Mouse (Mus musculus) midbrain, embryonic 10.5 days (tissue): ENCODE measurements at regions not wholly inside any gene's neighbourhood (a gene's known extent, or its start where the extent isn't known, plus 50 kb on each side); places are given as distances from the start of the nearest gene placed in this dataset.

Source experiments
- DNase-seq: peaks from one replicate; pipeline ENCODE4 v3.0.0-alpha.2; 2017; ENCODE audit warnings: low spot score
- H3K27ac ChIP-seq: fragments of 300-500 bp; sonication (generic); replicated peaks from 2 replicates; pipeline ENCODE4 v1.5.1; 2016; ENCODE audit warnings: mild to moderate bottlenecking
- H3K27me3 ChIP-seq: fragments of 300-500 bp; sonication (generic); 2 replicates; pipeline ENCODE4 v1.6.1; 2016; ENCODE audit warnings: low read depth, mild to moderate bottlenecking; ENCODE audit not compliant: poor library complexity, severe bottlenecking
- H3K36me3 ChIP-seq: fragments of 300-500 bp; sonication (generic); 2 replicates; pipeline ENCODE4 v1.6.1; 2016; ENCODE audit warnings: mild to moderate bottlenecking, moderate library complexity
- H3K4me1 ChIP-seq: fragments of 300-500 bp; sonication (generic); 2 replicates; pipeline ENCODE4 v1.6.1; 2016
- H3K4me3 ChIP-seq: fragments of 300-500 bp; sonication (generic); 2 replicates; pipeline ENCODE4 v1.5.1; 2016; ENCODE audit warnings: mild to moderate bottlenecking, moderate library complexity
- H3K9me3 ChIP-seq: fragments of 300-500 bp; sonication (generic); replicated peaks from 2 replicates; pipeline ENCODE4 v1.6.1; 2016; ENCODE audit warnings: mild to moderate bottlenecking
- WGBS: fragments of 180-500 bp; shearing (Covaris S2); methylation state at CpG from one replicate; pipeline ENCODE4 v1.1.7; 2016; 5-methylcytosine and 5-hydroxymethylcytosine counted together

GRCm38 (mm10) chr17:45784496-45784895, 50.9 kb upstream of the 1600014C23Rik start:
- no peaks in the 10 kb centered on the region for H3K27me3 ChIP-seq
- H3K36me3 ChIP-seq, result no peaks in the 10 kb centered on the region
- H3K27ac ChIP-seq, result no peak overlapping the region
- H3K9me3 ChIP-seq, result no peaks in the 10 kb centered on the region
- no peak for DNase-seq
- peaks cover 4% of the 10 kb centered on the region for H3K4me1 ChIP-seq
- WGBS, result 94% methylated on average over 5 of the region's 5 CpGs
- no peak overlapping the region for H3K4me3 ChIP-seq
